In the genomic region with DNA sequence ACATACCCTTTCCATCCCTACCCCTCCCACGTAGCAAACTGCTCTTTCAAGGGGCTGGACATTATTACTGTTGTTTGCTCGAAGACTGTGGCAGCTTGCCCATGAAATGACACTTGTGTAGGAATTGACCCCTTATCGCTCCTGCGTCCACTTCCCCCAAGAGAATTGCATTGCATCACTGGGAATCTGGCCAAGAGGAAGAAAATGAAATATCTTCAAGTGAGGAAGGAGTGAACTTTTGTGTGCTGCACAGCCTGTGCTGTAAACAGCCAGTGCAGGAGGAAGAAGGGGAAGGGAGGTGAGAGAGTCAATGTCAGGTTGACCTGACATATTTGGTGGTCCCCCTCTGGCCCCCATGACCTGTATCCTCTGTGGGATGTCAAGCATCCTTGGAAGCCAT, we compare ENCODE assay signal across 13 mouse cellular contexts. TPM values are rescaled to one million over a fixed set of nuclear protein-coding genes. Genes with fewer than 3 reads are reported as not detected.
DNase-seq lines count a peak whose midpoint lies in the region; ATAC-seq and TF ChIP-seq lines count a peak whose summit lies in the region.
"Had no signal": no experiment of that assay in that cellular context is flagged by ENCODE, and none has a peak within 500 bp of the region (broad histone marks: within the 10 kb centered on the region; RNA-seq: fewer than 3 reads in every experiment).

No protein-coding gene starts in this region.

- ATAC-seq in heart, embryonic 12.5 days (ENCODE audit: insufficient number of reproducible peaks, low FRiP score): no peak
- ATAC-seq in lung, embryonic 14.5 days (ENCODE audit: insufficient read depth): no peak
- ATAC-seq in erythroid progenitor cell, adult 5-6 weeks (replicated peaks; ENCODE audit: low FRiP score, poor library complexity, severe bottlenecking): no peak

- no peak overlapping the region for H3K9ac ChIP-seq in heart, embryonic 12.5 days
- H3K9ac ChIP-seq in lung, embryonic 14.5 days: no peak overlapping the region
- H3K9ac ChIP-seq: embryonic facial prominence, embryonic 15.5 days had no signal

- H3K4me2 ChIP-seq in heart, embryonic 12.5 days: no peak overlapping the region
- H3K4me2 ChIP-seq in lung, embryonic 14.5 days: no peak overlapping the region
- H3K4me2 ChIP-seq: embryonic facial prominence, embryonic 15.5 days had no signal

- H3K4me3 ChIP-seq in heart, embryonic 12.5 days: no peak overlapping the region
- H3K4me3 ChIP-seq in lung, embryonic 14.5 days (ENCODE audit: low read depth, low read length): no peak overlapping the region
- H3K4me3 ChIP-seq: embryonic facial prominence, embryonic 15.5 days; hindbrain, embryonic 10.5 days; myocyte had no signal

- no peaks in the 10 kb centered on the region for H3K36me3 ChIP-seq in heart, embryonic 12.5 days
- H3K36me3 ChIP-seq in lung, embryonic 14.5 days (ENCODE audit: insufficient read depth): no peaks in the 10 kb centered on the region
- H3K36me3 ChIP-seq: embryonic facial prominence, embryonic 15.5 days; hindbrain, embryonic 10.5 days had no signal

- 49% methylated on average over 4 of the region's 4 CpGs for WGBS in heart, embryonic 12.5 days
- 24% methylated on average over 4 of the region's 4 CpGs for WGBS in lung, embryonic 14.5 days

- DNase-seq in heart, adult 8-10 months (ENCODE audit: low spot score): peak; percentile 15
- DNase-seq in MEL-GATA-1-ER (ENCODE audit: extremely low read depth, low read depth): peak; percentile 23
- DNase-seq in heart, postnatal 4 days: peak; percentile 20
- peak; percentile 67 for DNase-seq in lung, embryonic 14.5 days
- no peak for DNase-seq in layer of hippocampus, adult 9-11 months
- DNase-seq in spleen, postnatal 4 days (ENCODE audit: low spot score in 2 of 2): no peak
- DNase-seq: cerebellum, postnatal 36 days; thymus, postnatal 25 days had no signal

- H3K27me3 ChIP-seq in heart, embryonic 12.5 days (replicated peaks): no peaks in the 10 kb centered on the region
- H3K27me3 ChIP-seq in lung, embryonic 14.5 days (ENCODE audit: insufficient read depth, low read length): no peaks in the 10 kb centered on the region
- H3K27me3 ChIP-seq: embryonic facial prominence, embryonic 15.5 days had no signal

- TF ChIP-seq CTCF in lung, embryonic 14.5 days (IDR thresholded peaks at IDR 0.05; ENCODE audit: low read depth): no peak

- H3K9me3 ChIP-seq in heart, embryonic 12.5 days (replicated peaks): no peaks in the 10 kb centered on the region
- H3K9me3 ChIP-seq in lung, embryonic 14.5 days (ENCODE audit: low read depth, low read length): no peaks in the 10 kb centered on the region
- H3K9me3 ChIP-seq: embryonic facial prominence, embryonic 15.5 days; hindbrain, embryonic 10.5 days had no signal

- H3K4me1 ChIP-seq in heart, embryonic 12.5 days (replicated peaks): peaks cover 7% of the 10 kb centered on the region; the same call in 1 of the 2 replicates
- no peaks in the 10 kb centered on the region for H3K4me1 ChIP-seq in lung, embryonic 14.5 days (ENCODE audit: insufficient read depth)
- H3K4me1 ChIP-seq: embryonic facial prominence, embryonic 15.5 days; hindbrain, embryonic 10.5 days had no signal

- H3K27ac ChIP-seq in heart, embryonic 12.5 days (ENCODE audit: poor library complexity, severe bottlenecking): no peak overlapping the region
- no peak overlapping the region for H3K27ac ChIP-seq in lung, embryonic 14.5 days (ENCODE audit: low read depth)
- H3K27ac ChIP-seq: embryonic facial prominence, embryonic 15.5 days; hindbrain, embryonic 10.5 days had no signal

RNA-seq across cellular contexts. Expression of gene Fyb2, which starts 35.6 kb away (rescaled TPM):
- under 1 TPM in 2 of 4 experiments, not detected in 2; 0.09 TPM for total RNA-seq in heart, adult 8-10 months (2022)
- polyA plus RNA-seq in heart, embryonic 12.5 days (2016; fragmentation: Nextera tagmentation; extraction: Ambion mirVana): not detected in 2 replicates
- not detected for total RNA-seq in heart, postnatal 4 days (2021)
- not detected in 2 replicates for polyA plus RNA-seq in lung, embryonic 14.5 days (2014; fragmentation: Nextera tagmentation; extraction: Ambion mirVana)
- total RNA-seq in erythroid progenitor cell, adult 5-6 weeks (2015; ENCODE audit: low replicate concordance): not detected in 2 replicates
- total RNA-seq in erythroid progenitor cell, adult 5-6 weeks (2017; ENCODE audit: low replicate concordance): not detected in 2 replicates

Comparison
In these comparisons a context has a peak if more than half of its experiments do, and no peak if none do; other contexts are left out.
1. DNase-seq: peak in heart, adult 8-10 months (single experiment), MEL-GATA-1-ER (single experiment), heart, postnatal 4 days (single experiment) and lung, embryonic 14.5 days (single experiment); none in layer of hippocampus, adult 9-11 months (single experiment) and spleen, postnatal 4 days (0 of 2).